Mouse (Mus musculus) cerebellum, adult 2 months (tissue): ENCODE measurements at regions not wholly inside any gene's neighbourhood (a gene's known extent, or its start where the extent isn't known, plus 50 kb on each side); places are given as distances from the start of the nearest gene placed in this dataset.

Experiments
- CTCF ChIP-seq: fragments of 200-500 bp; IDR thresholded peaks from 2 replicates; pipeline ENCODE4 v1.5.1; 2011; ENCODE audit warnings: low read depth, mild to moderate bottlenecking, control low read depth, low read length, moderate library complexity, borderline replicate concordance; ENCODE audit not compliant: insufficient read depth
- POLR2A ChIP-seq: fragments of 200-500 bp; IDR thresholded peaks from 2 replicates; pipeline ENCODE4 v1.6.1; 2011; ENCODE audit warnings: low read length, control low read depth, borderline replicate concordance; ENCODE audit not compliant: insufficient read depth

- TF ChIP-seq CTCF (no peak), POLR2A (no peak)
These were observed 308.6 kb downstream of the Arl4a start for GRCm38 (mm10) chr12:39729255-39729654.
